In the genomic region with DNA sequence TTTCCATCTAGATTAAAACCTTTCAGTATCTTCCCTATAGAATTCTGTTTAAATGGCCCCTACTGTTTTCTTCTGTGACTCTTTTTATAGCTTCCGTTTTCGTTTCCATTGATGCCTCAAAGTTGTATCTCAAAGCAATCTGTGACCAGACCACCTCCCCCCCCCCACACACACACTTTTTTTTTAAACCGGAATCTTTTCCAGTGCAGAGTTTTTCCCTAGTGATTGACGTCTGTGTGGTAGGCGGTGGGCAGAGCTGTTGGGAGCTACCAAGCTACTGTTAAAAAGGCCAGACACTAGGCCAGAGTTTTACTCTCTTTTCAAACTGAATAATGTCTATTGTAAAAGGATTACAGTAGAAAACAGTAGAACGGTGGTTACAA, we compare ENCODE assay signal across 8 mouse cellular contexts. TPM values are rescaled to one million over a fixed set of nuclear protein-coding genes. Genes with fewer than 3 reads are reported as not detected.
A peak's percentile ranks its signal among the peaks of the same experiment; 100 is the strongest.
DNase-seq lines count a peak whose midpoint lies in the region; ATAC-seq lines count a peak whose summit lies in the region.

No protein-coding gene starts in this region.

- H3K9ac ChIP-seq in heart, embryonic 11.5 days (ENCODE audit: low read depth, low read length): peak overlapping the region; percentile 81
- H3K9ac ChIP-seq in forebrain, embryonic 11.5 days (ENCODE audit: low read length): peak overlapping the region; percentile 88
- peak overlapping the region; percentile 83 for H3K9ac ChIP-seq in liver, embryonic 15.5 days

- peak overlapping the region; percentile 75 for H3K4me2 ChIP-seq in heart, embryonic 11.5 days
- peak overlapping the region; percentile 84 for H3K4me2 ChIP-seq in forebrain, embryonic 11.5 days (ENCODE audit: low read depth, low read length, severe bottlenecking)
- peak overlapping the region; percentile 94 for H3K4me2 ChIP-seq in liver, embryonic 15.5 days

- no peak for ATAC-seq in heart, embryonic 11.5 days (replicated peaks; ENCODE audit: insufficient number of reproducible peaks, low FRiP score, low TSS enrichment)
- ATAC-seq in CD4-positive, CD25-positive, alpha-beta regulatory T cell, adult 4 months: peak; percentile 4
- no peak for ATAC-seq in forebrain, embryonic 11.5 days (replicated peaks; ENCODE audit: low FRiP score)
- no peak for ATAC-seq in liver, embryonic 15.5 days (ENCODE audit: insufficient read depth)

- 0 out of 2 replicates have a peak overlapping the region, but pooled peaks have one; percentile 88 for H3K27ac ChIP-seq in heart, embryonic 11.5 days (ENCODE audit: low read depth, low read length)
- no peak overlapping the region for H3K27ac ChIP-seq in forebrain, embryonic 11.5 days (ENCODE audit: low read depth, low read length)
- H3K27ac ChIP-seq in liver, embryonic 15.5 days (replicated peaks): peak overlapping the region; percentile 82; the same call in 1 of the 2 replicates

- peak overlapping the region; percentile 59 for H3K4me3 ChIP-seq in heart, embryonic 11.5 days (ENCODE audit: low read depth, low read length)
- H3K4me3 ChIP-seq in forebrain, embryonic 11.5 days (ENCODE audit: low read depth, low read length): peak overlapping the region; percentile 90
- H3K4me3 ChIP-seq in liver, embryonic 15.5 days (replicated peaks): peak overlapping the region; percentile 83

- H3K4me1 ChIP-seq in heart, embryonic 11.5 days (ENCODE audit: control insufficient read depth, insufficient read depth, low read length): peaks cover 45% of the 10 kb centered on the region
- peaks cover 19% of the 10 kb centered on the region; the same call in 1 of the 2 replicates for H3K4me1 ChIP-seq in forebrain, embryonic 11.5 days (replicated peaks; ENCODE audit: control insufficient read depth, insufficient read depth, low read length)
- peaks cover 64% of the 10 kb centered on the region for H3K4me1 ChIP-seq in liver, embryonic 15.5 days (replicated peaks)

- no peaks in the 10 kb centered on the region for H3K9me3 ChIP-seq in heart, embryonic 11.5 days (replicated peaks; ENCODE audit: control insufficient read depth, low read length)
- H3K9me3 ChIP-seq in forebrain, embryonic 11.5 days (ENCODE audit: control insufficient read depth, low read length): no peaks in the 10 kb centered on the region
- H3K9me3 ChIP-seq in liver, embryonic 15.5 days (replicated peaks): no peaks in the 10 kb centered on the region

- no peaks in the 10 kb centered on the region for H3K36me3 ChIP-seq in heart, embryonic 11.5 days (ENCODE audit: control insufficient read depth, insufficient read depth, low read length)
- H3K36me3 ChIP-seq in forebrain, embryonic 11.5 days (ENCODE audit: control insufficient read depth, insufficient read depth, low read length): no peaks in the 10 kb centered on the region
- H3K36me3 ChIP-seq in liver, embryonic 15.5 days (replicated peaks): no peaks in the 10 kb centered on the region

- no peaks in the 10 kb centered on the region for H3K27me3 ChIP-seq in heart, embryonic 11.5 days (ENCODE audit: control insufficient read depth, insufficient read depth, low read length)
- no peaks in the 10 kb centered on the region for H3K27me3 ChIP-seq in forebrain, embryonic 11.5 days (ENCODE audit: control insufficient read depth, insufficient read depth, low read length)
- peaks cover 40% of the 10 kb centered on the region for H3K27me3 ChIP-seq in liver, embryonic 15.5 days

- 7% methylated on average over 6 of the region's 6 CpGs for WGBS in heart, embryonic 11.5 days (ENCODE audit: insufficient replicate concordance)
- WGBS in forebrain, embryonic 11.5 days: 11% methylated on average over 6 of the region's 6 CpGs
- 15% methylated on average over 6 of the region's 6 CpGs for WGBS in liver, embryonic 15.5 days (ENCODE audit: insufficient replicate concordance)

- DNase-seq in heart, postnatal 4 days: no peak
- no peak for DNase-seq in forebrain, embryonic 11.5 days (ENCODE audit: low spot score)
- DNase-seq in thymus, postnatal 0 days (ENCODE audit: low spot score): no peak
- DNase-seq in kidney, adult 9 months: no peak
- no peak for DNase-seq in frontal cortex, postnatal 10 days (ENCODE audit: low spot score in 2 of 2)

RNA-seq across cellular contexts. Expression of gene Wsb2, which starts 1.1 kb away (rescaled TPM):
- 77.0 and 88.9 TPM in 2 replicates for polyA plus RNA-seq in heart, embryonic 11.5 days (2014; fragmentation: Nextera tagmentation; extraction: Ambion mirVana)
- 100 to 1,000 TPM; 124 to 127 TPM for total RNA-seq in heart, postnatal 4 days (2021)
- 10 to 100 TPM in 1 of 2 experiments, 1 to 10 TPM in 1; 8.2 to 16.3 TPM for polyA plus RNA-seq in CD4-positive, CD25-positive, alpha-beta regulatory T cell, adult 4 months (2017; shearing (Covaris generic))
- 75.4 and 86.0 TPM in 2 replicates for polyA plus RNA-seq in forebrain, embryonic 11.5 days (2014; fragmentation: Nextera tagmentation; extraction: Ambion mirVana)
- polyA plus RNA-seq in liver, embryonic 15.5 days (2015; fragmentation: Nextera tagmentation; extraction: Ambion mirVana): 26.4 and 30.0 TPM in 2 replicates
- polyA plus RNA-seq in thymus, postnatal 0 days (2015; fragmentation: Nextera tagmentation; extraction: Ambion mirVana): 51.3 and 59.8 TPM in 2 replicates

RNA-seq across cellular contexts. Expression of gene Rfc5, which starts 30.6 kb away (rescaled TPM):
- polyA plus RNA-seq in heart, embryonic 11.5 days (2014; fragmentation: Nextera tagmentation; extraction: Ambion mirVana): 73.7 and 77.8 TPM in 2 replicates
- total RNA-seq in heart, postnatal 4 days (2021): 10 to 100 TPM; 26.5 to 30.3 TPM
- 10 to 100 TPM; 20.4 to 22.9 TPM for polyA plus RNA-seq in CD4-positive, CD25-positive, alpha-beta regulatory T cell, adult 4 months (2017; shearing (Covaris generic))
- polyA plus RNA-seq in forebrain, embryonic 11.5 days (2014; fragmentation: Nextera tagmentation; extraction: Ambion mirVana): 117 and 123 TPM in 2 replicates
- 52.5 and 56.7 TPM in 2 replicates for polyA plus RNA-seq in liver, embryonic 15.5 days (2015; fragmentation: Nextera tagmentation; extraction: Ambion mirVana)
- 95.8 and 98.6 TPM in 2 replicates for polyA plus RNA-seq in thymus, postnatal 0 days (2015; fragmentation: Nextera tagmentation; extraction: Ambion mirVana)

RNA-seq across cellular contexts. Expression of gene Vsig10, which starts 39.4 kb away (rescaled TPM):
- polyA plus RNA-seq in heart, embryonic 11.5 days (2014; fragmentation: Nextera tagmentation; extraction: Ambion mirVana): 4.4 and 4.7 TPM in 2 replicates
- total RNA-seq in heart, postnatal 4 days (2021): 10 to 100 TPM; 12.3 to 18.6 TPM
- 1 to 10 TPM; 5.5 to 8.3 TPM for polyA plus RNA-seq in CD4-positive, CD25-positive, alpha-beta regulatory T cell, adult 4 months (2017; shearing (Covaris generic))
- 2.3 and 2.5 TPM in 2 replicates for polyA plus RNA-seq in forebrain, embryonic 11.5 days (2014; fragmentation: Nextera tagmentation; extraction: Ambion mirVana)
- 1.4 TPM in 2 replicates for polyA plus RNA-seq in liver, embryonic 15.5 days (2015; fragmentation: Nextera tagmentation; extraction: Ambion mirVana)
- polyA plus RNA-seq in thymus, postnatal 0 days (2015; fragmentation: Nextera tagmentation; extraction: Ambion mirVana): 2.6 and 3.0 TPM in 2 replicates

RNA-seq across cellular contexts. Expression of gene Ksr2, which starts 55.6 kb away (rescaled TPM):
- polyA plus RNA-seq in heart, embryonic 11.5 days (2014; fragmentation: Nextera tagmentation; extraction: Ambion mirVana): 0.15 and 0.19 TPM in 2 replicates
- under 1 TPM; 0.09 to 0.10 TPM for total RNA-seq in heart, postnatal 4 days (2021)
- polyA plus RNA-seq in CD4-positive, CD25-positive, alpha-beta regulatory T cell, adult 4 months (2017; shearing (Covaris generic)): under 1 TPM; 0.79 to 0.99 TPM
- polyA plus RNA-seq in forebrain, embryonic 11.5 days (2014; fragmentation: Nextera tagmentation; extraction: Ambion mirVana): 1.2 and 1.9 TPM in 2 replicates
- polyA plus RNA-seq in liver, embryonic 15.5 days (2015; fragmentation: Nextera tagmentation; extraction: Ambion mirVana): 0.10 and 0.16 TPM in 2 replicates
- polyA plus RNA-seq in thymus, postnatal 0 days (2015; fragmentation: Nextera tagmentation; extraction: Ambion mirVana): 0.12 and 0.20 TPM in 2 replicates
